Mouse (Mus musculus) embryonic facial prominence, embryonic 10.5 days (tissue): Measurements from ENCODE around the gene Themis3. TPM values are rescaled to one million over a fixed set of nuclear protein-coding genes. Genes with fewer than 3 reads are reported as not detected.

Experiments
- DNase-seq: peaks from one replicate; pipeline ENCODE4 v3.0.0-alpha.2; 2017; ENCODE audit warnings: low spot score
- H3K27ac ChIP-seq: fragments of 300-500 bp; sonication (generic); replicated peaks from 2 replicates; pipeline ENCODE4 v1.5.1; 2016; ENCODE audit warnings: mild to moderate bottlenecking
- H3K27me3 ChIP-seq: fragments of 300-500 bp; sonication (generic); replicated peaks from 2 replicates; pipeline ENCODE4 v1.6.1; 2016; ENCODE audit warnings: low read depth, mild to moderate bottlenecking; ENCODE audit not compliant: poor library complexity, severe bottlenecking
- H3K36me3 ChIP-seq: fragments of 300-500 bp; sonication (generic); replicated peaks from 2 replicates; pipeline ENCODE4 v1.6.1; 2016; ENCODE audit warnings: mild to moderate bottlenecking, moderate library complexity
- H3K4me1 ChIP-seq: fragments of 300-500 bp; sonication (generic); 2 replicates; pipeline ENCODE4 v1.6.1; 2016
- H3K4me3 ChIP-seq: fragments of 300-500 bp; sonication (generic); 2 replicates; pipeline ENCODE4 v1.5.1; 2016; ENCODE audit warnings: mild to moderate bottlenecking, moderate library complexity
- H3K9me3 ChIP-seq: fragments of 300-500 bp; sonication (generic); 2 replicates; pipeline ENCODE4 v1.6.1; 2016; ENCODE audit warnings: mild to moderate bottlenecking
- WGBS: fragments of 180-500 bp; shearing (Covaris S2); methylation state at CpG from one replicate; pipeline ENCODE4 v1.1.7; 2016; 5-methylcytosine and 5-hydroxymethylcytosine counted together
- polyA plus RNA-seq: library from polyadenylated mRNA; unstranded; fragments of >200 nt; fragmentation: Nextera tagmentation; extraction: Ambion mirVana; gene quantifications from 2 replicates; pipeline ENCODE4 v1.2.1, GENCODE M21; 2016

Gene Themis3
- polyA plus RNA-seq, 1 experiment from 2014 or later: not detected

DNA sequence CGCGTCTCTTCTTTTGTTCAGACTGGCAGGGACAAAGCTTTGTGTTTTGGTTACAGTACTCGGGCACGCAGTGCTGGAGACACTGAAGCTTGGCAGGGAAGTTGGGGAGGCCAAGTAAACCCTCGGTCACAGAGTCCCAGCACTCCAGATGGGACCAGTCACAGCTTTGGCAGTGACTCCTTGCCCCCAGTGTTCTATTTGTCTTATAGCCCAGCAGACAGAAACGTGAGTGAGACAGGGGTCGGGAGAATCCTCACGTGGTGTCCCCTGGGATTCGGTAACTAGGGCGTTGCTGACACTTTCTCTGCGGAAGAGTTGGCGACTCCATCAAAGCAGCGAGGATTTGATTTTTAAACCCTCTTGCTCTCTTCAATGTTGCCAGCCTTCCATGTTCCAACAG is 8.3 kb downstream of the Themis3 start:
- Histone ChIP-seq H3K4me1 (no peaks in the 10 kb centered on the region), H3K27ac (no peak overlapping the region), H3K36me3 (no peaks in the 10 kb centered on the region), H3K9me3 (no peaks in the 10 kb centered on the region), H3K4me3 (no peak overlapping the region), H3K27me3 (no peaks in the 10 kb centered on the region)
- DNase-seq: peak; percentile 4
- WGBS: 90% methylated on average over 13 of the region's 13 CpGs

DNA sequence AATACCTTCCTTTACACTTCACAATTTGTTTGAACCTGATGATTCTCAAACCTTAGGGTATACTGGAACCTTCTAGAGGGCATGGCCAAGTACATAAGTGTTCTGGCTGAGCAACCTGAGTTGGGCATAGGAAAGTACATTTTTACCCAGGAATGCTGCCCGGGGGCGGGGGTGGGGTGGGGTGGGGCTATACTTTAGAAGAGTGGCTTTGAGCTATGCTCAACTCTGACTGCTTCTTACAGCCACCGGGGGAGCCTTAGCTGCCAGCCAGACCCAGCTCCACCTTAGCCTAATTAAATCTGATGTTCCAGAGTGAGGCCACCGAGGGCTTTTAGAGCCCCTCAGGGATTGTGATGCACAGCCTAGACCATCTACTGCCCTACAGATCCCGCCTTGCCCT is 13.4 kb downstream of the Themis3 start:
- no peak overlapping the region for H3K4me3 ChIP-seq
- no peak for DNase-seq
- no peaks in the 10 kb centered on the region for H3K9me3 ChIP-seq
- H3K4me1 ChIP-seq: no peaks in the 10 kb centered on the region
- no peaks in the 10 kb centered on the region for H3K36me3 ChIP-seq
- 63% methylated on average over 5 of the region's 5 CpGs for WGBS
- H3K27ac ChIP-seq: no peak overlapping the region
- H3K27me3 ChIP-seq: no peaks in the 10 kb centered on the region

DNA sequence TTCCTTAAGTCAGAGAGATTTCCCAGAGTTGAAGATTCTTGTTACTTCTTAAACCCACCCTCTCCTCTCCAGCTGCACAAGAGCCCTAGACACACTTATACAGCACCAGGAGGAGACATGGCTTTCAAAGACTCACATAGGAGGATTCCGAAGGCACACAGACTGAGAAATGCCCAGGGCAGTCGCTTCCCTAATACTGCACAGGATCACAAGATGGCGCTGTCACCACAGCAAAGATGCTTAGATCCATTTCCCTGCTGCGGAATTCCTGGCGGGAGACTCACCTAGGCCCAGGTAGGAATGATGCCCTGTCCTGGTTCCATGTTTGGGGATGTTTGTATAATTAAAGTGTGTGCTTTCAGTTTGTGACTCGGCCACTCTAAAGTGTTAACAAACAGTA is 16.4 kb downstream of the Themis3 start:
- Histone ChIP-seq H3K36me3 (no peaks in the 10 kb centered on the region), H3K27ac (no peak overlapping the region), H3K9me3 (no peaks in the 10 kb centered on the region), H3K27me3 (no peaks in the 10 kb centered on the region), H3K4me3 (no peak overlapping the region), H3K4me1 (no peaks in the 10 kb centered on the region)
- DNase-seq: peak; percentile 64
- WGBS: 13% methylated on average over 6 of the region's 6 CpGs

DNA sequence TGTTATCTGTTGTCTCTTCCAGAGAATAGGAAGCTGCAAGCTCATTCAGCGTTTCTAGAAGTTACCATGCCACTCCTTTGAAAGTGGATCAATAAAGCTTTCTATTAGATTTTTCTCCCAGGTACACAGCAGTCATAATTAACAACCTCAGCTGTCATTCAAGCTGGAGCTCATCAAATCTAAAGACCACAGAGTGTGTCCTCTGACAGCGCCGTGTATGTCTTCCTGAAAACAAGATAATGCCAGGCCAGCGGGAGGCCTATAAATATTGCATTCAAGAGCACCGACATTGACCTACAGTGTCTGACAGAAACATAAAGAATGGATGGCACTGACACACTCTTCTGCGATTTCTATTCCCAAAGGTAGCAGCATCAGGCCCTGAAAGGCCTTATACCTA is 16.9 kb downstream of the Themis3 start:
- DNase-seq: no peak
- Histone ChIP-seq H3K27ac (no peak overlapping the region), H3K27me3 (no peaks in the 10 kb centered on the region), H3K4me1 (no peaks in the 10 kb centered on the region), H3K4me3 (no peak overlapping the region), H3K9me3 (no peaks in the 10 kb centered on the region), H3K36me3 (no peaks in the 10 kb centered on the region)
- WGBS: 86% methylated on average over 6 of the region's 6 CpGs

DNA sequence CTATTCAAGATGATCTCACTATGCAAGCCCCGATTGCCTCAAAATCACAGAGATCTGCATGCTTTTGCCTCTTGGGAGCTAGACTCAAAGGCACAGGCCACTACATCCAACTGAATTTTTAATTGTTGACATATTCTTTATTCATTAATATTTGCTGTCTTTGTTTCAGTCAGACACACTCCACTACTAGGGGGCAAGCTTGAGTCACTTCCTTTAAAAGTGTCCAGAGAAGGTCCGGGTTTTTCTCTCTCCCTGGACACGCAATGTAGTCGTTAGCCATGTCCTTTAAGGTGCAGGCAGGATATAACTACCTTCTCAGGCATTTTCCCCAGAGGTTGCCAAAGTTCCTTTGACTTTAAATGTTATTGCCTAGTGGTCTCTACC is 21.8 kb downstream of the Themis3 start:
- DNase-seq: no peak
- no peaks in the 10 kb centered on the region for H3K4me1 ChIP-seq
- H3K4me3 ChIP-seq: no peak overlapping the region
- H3K9me3 ChIP-seq: no peaks in the 10 kb centered on the region
- no peak overlapping the region for H3K27ac ChIP-seq
- H3K27me3 ChIP-seq: no peaks in the 10 kb centered on the region
- H3K36me3 ChIP-seq: no peaks in the 10 kb centered on the region
- 82% methylated on average over 4 of the region's 4 CpGs for WGBS

DNA sequence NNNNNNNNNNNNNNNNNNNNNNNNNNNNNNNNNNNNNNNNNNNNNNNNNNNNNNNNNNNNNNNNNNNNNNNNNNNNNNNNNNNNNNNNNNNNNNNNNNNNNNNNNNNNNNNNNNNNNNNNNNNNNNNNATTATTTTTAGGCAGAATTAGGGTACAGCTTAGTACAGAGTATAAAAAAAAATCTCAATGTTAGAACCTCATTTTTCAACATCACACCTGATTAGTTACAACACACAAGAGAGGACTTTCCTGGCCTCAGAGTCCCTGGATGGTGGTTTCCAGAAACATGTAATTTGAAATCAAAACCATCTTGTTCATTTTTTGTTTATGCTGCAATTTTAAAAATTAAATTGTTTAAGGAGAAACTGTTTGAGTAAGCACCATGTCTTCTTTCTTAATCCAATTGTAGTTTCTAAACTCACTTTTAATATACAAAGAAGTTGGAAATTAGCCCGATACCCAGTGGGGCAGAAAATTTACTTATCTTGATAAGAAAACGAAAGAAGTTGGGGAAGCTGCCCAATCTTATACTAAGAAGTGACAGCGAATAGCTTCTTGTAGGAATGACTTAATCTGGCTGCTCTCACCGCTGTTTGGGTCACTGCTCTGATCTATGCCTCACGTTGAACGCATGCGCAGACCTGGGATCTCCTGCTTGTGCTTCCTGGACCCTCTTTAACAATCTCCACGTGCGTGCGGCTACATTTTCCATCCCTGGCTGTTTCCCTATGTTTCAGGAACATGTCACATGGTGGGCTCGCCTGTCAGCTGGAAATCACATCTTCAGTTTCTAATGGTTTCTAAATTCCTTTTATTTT is 22.4 kb downstream of the Themis3 start:
- H3K36me3 ChIP-seq: no peaks in the 10 kb centered on the region
- H3K27ac ChIP-seq: no peak overlapping the region
- H3K27me3 ChIP-seq: no peaks in the 10 kb centered on the region
- WGBS: 77% methylated on average over 11 of the region's 11 CpGs
- H3K4me1 ChIP-seq: no peaks in the 10 kb centered on the region
- H3K4me3 ChIP-seq: no peak overlapping the region
- DNase-seq: no peak
- no peaks in the 10 kb centered on the region for H3K9me3 ChIP-seq

DNA sequence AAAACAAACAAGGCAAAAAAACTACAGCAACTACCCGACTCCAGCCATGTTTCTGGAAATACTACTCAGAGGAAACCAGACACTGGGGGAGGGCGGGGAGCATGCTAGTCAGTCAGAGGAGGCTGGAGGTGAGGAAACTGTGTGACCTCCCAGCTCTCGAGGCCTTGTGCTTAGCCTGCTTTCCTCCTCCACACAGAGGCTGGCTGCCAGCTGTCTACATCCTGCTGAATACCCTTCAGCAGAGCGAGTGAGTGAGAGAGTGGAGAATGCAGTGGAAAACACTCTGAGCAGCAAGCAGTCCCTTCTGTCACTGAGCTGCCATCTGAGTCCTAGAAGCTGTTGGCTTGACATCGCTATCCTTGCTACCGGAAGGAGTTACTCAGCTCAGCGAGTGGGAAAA is 30.2 kb downstream of the Themis3 start:
- no peaks in the 10 kb centered on the region for H3K27me3 ChIP-seq
- no peaks in the 10 kb centered on the region for H3K36me3 ChIP-seq
- 65% methylated on average over 7 of the region's 7 CpGs for WGBS
- H3K27ac ChIP-seq: no peak overlapping the region
- H3K9me3 ChIP-seq: no peaks in the 10 kb centered on the region
- peak; percentile 29 for DNase-seq
- H3K4me1 ChIP-seq: peaks cover 4% of the 10 kb centered on the region; the same call in 1 of the 2 replicates
- no peak overlapping the region for H3K4me3 ChIP-seq

DNA sequence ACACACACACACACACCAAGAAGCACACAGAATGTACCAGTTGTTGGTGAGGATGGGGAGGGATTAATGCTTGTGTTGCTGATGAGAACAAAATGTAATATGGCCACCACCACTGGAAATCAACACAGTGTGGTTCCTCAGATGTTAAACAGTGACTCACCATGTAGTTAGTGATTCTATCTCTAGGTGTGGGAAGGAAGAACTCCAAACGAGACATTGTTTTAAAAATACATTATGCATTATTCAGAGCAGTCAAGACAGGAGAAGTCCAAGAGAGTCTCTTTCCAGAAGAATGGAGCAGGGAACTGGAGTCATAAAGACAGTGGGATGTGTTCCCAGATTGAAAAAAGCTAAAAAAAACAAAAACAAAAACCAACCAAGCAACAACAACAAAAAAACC is 30.9 kb downstream of the Themis3 start:
- H3K36me3 ChIP-seq: no peaks in the 10 kb centered on the region
- no peaks in the 10 kb centered on the region for H3K27me3 ChIP-seq
- no peaks in the 10 kb centered on the region for H3K9me3 ChIP-seq
- DNase-seq: no peak
- H3K4me1 ChIP-seq: peaks cover 4% of the 10 kb centered on the region; the same call in 1 of the 2 replicates
- WGBS: 77% methylated on average over 1 of the region's 1 CpGs
- H3K4me3 ChIP-seq: no peak overlapping the region
- no peak overlapping the region for H3K27ac ChIP-seq

DNA sequence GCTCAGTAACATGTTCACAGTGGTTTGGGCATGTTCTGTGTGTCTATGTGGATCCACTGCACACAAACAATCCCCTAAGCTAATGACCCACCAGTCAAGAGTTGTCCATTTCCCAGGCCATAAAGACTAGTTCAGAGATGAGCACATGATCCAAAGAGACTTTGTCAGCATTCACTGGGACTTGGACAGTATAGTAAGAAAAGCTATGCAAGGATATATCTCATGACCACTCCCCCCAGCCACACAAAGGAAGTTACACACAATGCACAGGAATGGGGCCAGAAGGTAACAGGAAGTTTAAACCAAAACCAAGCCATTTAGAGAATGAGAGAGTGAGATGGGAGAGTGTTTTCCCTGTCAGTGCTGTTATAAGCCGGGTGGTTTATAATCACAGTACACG is 33.0 kb downstream of the Themis3 start:
- no peak for DNase-seq
- Histone ChIP-seq H3K4me1 (peaks cover 4% of the 10 kb centered on the region; the same call in 1 of the 2 replicates), H3K4me3 (no peak overlapping the region), H3K27ac (no peak overlapping the region), H3K9me3 (no peaks in the 10 kb centered on the region), H3K36me3 (no peaks in the 10 kb centered on the region), H3K27me3 (no peaks in the 10 kb centered on the region)
- WGBS: 83% methylated on average over 2 of the region's 2 CpGs

DNA sequence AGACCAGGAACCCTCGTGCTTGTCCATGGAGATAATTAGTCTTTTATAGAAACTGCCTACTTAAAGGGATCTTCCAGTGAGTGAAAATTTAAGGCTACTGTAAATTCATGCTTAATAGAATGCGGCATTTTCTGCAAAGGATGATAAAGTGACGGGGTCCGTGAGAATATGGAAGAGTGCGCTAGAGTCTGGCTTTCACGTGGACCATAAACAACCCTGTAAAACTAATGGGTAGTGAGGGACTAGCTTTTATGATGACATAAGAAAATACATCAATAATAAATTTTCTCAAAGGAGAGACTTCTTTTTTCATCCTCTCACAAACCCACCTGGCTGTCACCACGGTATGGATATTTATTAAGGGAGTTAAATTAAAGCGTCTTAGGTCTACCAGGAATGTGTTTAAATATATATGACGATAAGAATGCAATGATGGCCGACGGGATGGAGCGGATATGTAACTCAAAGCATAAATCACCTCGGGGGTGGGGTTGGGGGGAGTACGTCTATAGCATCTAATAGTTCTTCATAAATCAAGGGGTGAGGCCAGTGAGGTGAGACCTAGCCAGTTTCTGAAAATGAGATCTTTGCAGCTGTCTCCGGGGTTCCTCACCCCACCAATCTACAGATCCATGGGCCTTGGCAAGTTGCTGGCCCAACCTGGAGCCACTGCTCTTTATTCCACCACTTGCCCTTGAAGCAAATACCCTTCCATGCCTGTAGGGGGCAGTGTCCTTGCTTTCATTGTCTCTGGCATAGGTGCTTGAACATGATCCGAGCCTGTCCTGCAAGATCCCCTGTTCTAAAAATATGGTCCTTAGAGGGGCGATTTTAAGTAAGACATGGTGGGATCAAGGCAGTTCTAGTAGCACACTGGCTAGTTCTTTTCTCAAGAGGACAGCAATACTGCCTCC is 35.8 kb downstream of the Themis3 start:
- Histone ChIP-seq H3K27ac (no peak overlapping the region), H3K9me3 (no peaks in the 10 kb centered on the region), H3K27me3 (no peaks in the 10 kb centered on the region), H3K36me3 (no peaks in the 10 kb centered on the region), H3K4me1 (no peaks in the 10 kb centered on the region), H3K4me3 (no peak overlapping the region)
- DNase-seq: no peak
- 92% methylated on average over 17 of the region's 17 CpGs for WGBS

DNA sequence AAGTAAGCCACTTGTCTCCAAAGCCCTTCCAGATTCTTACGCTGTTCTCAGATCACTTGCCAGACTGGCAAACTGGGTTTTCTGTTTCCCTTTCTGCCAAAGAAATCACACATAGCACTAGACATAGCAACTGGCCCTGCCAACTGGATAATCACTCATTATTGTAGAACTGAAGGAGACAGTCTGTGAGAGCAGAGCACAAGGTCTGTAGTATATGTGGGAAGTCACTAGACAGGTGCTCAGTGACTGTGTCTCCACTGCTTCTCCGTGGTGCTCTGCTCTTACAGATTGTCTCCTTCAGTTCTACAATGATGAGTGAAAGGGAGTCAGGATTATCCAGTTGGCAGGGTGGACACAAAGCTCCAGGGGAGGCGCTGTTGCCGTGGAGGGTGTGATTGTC is 41.7 kb downstream of the Themis3 start:
- peaks cover 5% of the 10 kb centered on the region; the same call in 1 of the 2 replicates for H3K9me3 ChIP-seq
- H3K27ac ChIP-seq: no peak overlapping the region
- no peaks in the 10 kb centered on the region for H3K27me3 ChIP-seq
- no peaks in the 10 kb centered on the region for H3K4me1 ChIP-seq
- WGBS: 77% methylated on average over 4 of the region's 4 CpGs
- no peak overlapping the region for H3K4me3 ChIP-seq
- no peaks in the 10 kb centered on the region for H3K36me3 ChIP-seq
- no peak for DNase-seq

DNA sequence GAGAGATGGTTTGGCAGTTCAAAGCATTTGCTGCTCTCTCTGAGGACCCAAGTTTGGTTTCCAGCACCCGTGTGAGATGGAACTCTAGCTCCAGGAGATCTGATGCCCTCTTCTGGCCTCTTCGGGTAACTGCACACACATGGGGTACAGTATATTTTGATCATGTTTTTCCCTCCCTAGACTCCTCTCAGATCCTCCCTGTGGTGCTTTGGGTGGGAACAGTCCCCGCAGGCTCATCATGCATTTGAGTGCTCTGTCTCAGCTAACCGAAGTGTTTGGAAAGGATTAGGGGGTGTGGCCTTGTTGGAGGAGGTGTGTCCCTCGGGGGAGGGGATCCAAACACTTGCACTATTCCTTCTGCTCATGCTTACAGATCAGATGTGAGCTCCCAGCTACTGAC is 43.9 kb downstream of the Themis3 start:
- Histone ChIP-seq H3K4me3 (no peak overlapping the region), H3K4me1 (no peaks in the 10 kb centered on the region), H3K36me3 (no peaks in the 10 kb centered on the region), H3K27me3 (no peaks in the 10 kb centered on the region), H3K27ac (no peak overlapping the region), H3K9me3 (peaks cover 5% of the 10 kb centered on the region; the same call in 1 of the 2 replicates)
- no peak for DNase-seq
- 90% methylated on average over 5 of the region's 5 CpGs for WGBS

DNA sequence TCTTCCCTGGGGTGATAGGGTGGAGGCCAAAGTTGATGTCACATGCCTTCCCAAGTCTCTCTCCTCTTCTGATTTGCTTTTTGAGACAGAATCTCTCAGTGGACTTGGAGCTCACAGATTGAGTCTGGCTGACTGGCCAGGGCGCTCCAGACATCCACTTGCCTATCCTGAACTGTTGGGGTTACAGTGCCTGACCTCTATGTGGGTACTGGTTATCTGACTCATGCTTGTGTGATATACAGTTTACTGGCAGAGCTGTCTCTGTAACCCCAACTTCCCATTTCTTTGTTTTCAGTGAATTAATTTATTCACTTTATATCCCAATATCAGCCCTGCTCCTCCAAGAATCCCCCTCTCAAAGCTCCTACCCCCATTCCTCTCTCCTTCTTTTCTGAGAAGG is 62.1 kb downstream of the Themis3 start:
- H3K27ac ChIP-seq: no peak overlapping the region
- 90% methylated on average over 1 of the region's 1 CpGs for WGBS
- H3K4me1 ChIP-seq: no peaks in the 10 kb centered on the region
- 0 out of 2 replicates have a peak, but pooled peaks cover 6% of the 10 kb centered on the region for H3K9me3 ChIP-seq
- H3K36me3 ChIP-seq: no peaks in the 10 kb centered on the region
- DNase-seq: no peak
- no peaks in the 10 kb centered on the region for H3K27me3 ChIP-seq
- H3K4me3 ChIP-seq: no peak overlapping the region
